Mouse (Mus musculus): ENCODE data around the gene Bckdha. TPM values are rescaled to one million over a fixed set of nuclear protein-coding genes. Genes with fewer than 3 reads are reported as not detected.

The Bckdha gene
- polyA plus RNA-seq, 1 experiment from 2014 or later, result 40.6 TPM

- no peak overlapping the region for H3K4me3 ChIP-seq (replicated peaks; ENCODE audit: low read depth, low read length)
- H3K36me3 ChIP-seq (ENCODE audit: control insufficient read depth, insufficient read depth, low read length), result no peaks in the 10 kb centered on the region
- DNase-seq, result no peak
- no peak overlapping the region for H3K4me2 ChIP-seq (ENCODE audit: low read length)
- no peak overlapping the region for H3K9ac ChIP-seq (replicated peaks; ENCODE audit: low read length)
- no peak for ATAC-seq (ENCODE audit: low FRiP score, low TSS enrichment)
- 87% methylated on average over 4 of the region's 4 CpGs for WGBS
- no peaks in the 10 kb centered on the region for H3K9me3 ChIP-seq (ENCODE audit: control insufficient read depth, low read length)
- H3K4me1 ChIP-seq (ENCODE audit: control insufficient read depth, insufficient read depth, low read length), result no peaks in the 10 kb centered on the region
- no peak overlapping the region for H3K27ac ChIP-seq (replicated peaks; ENCODE audit: low read depth, low read length)
- no peaks in the 10 kb centered on the region for H3K27me3 ChIP-seq (ENCODE audit: control insufficient read depth, insufficient read depth, low read length)
These were observed 52.1 kb downstream of the Bckdha start for GRCm38 (mm10) chr7:25606625-25607063.

- H3K9ac ChIP-seq (replicated peaks; ENCODE audit: low read length), result no peak overlapping the region
- H3K4me3 ChIP-seq (replicated peaks; ENCODE audit: low read depth, low read length), result no peak overlapping the region
- H3K36me3 ChIP-seq (ENCODE audit: control insufficient read depth, insufficient read depth, low read length), result no peaks in the 10 kb centered on the region
- H3K27me3 ChIP-seq (ENCODE audit: control insufficient read depth, insufficient read depth, low read length), result no peaks in the 10 kb centered on the region
- ATAC-seq (ENCODE audit: low FRiP score, low TSS enrichment), result no peak
- H3K4me2 ChIP-seq (ENCODE audit: low read length), result no peak overlapping the region
- no peaks in the 10 kb centered on the region for H3K4me1 ChIP-seq (ENCODE audit: control insufficient read depth, insufficient read depth, low read length)
- 89% methylated on average over 16 of the region's 16 CpGs for WGBS
- no peak overlapping the region for H3K27ac ChIP-seq (replicated peaks; ENCODE audit: low read depth, low read length)
- H3K9me3 ChIP-seq (ENCODE audit: control insufficient read depth, low read length), result no peaks in the 10 kb centered on the region
- no peak for DNase-seq
These were observed 57.4 kb downstream of the Bckdha start for GRCm38 (mm10) chr7:25601346-25601745.

- Histone ChIP-seq H3K9ac (replicated peaks; ENCODE audit: low read length) (no peak overlapping the region), H3K27ac (replicated peaks; ENCODE audit: low read depth, low read length) (no peak overlapping the region), H3K27me3 (ENCODE audit: control insufficient read depth, insufficient read depth, low read length) (no peaks in the 10 kb centered on the region), H3K4me1 (ENCODE audit: control insufficient read depth, insufficient read depth, low read length) (no peaks in the 10 kb centered on the region), H3K4me3 (replicated peaks; ENCODE audit: low read depth, low read length) (no peak overlapping the region), H3K9me3 (ENCODE audit: control insufficient read depth, low read length) (no peaks in the 10 kb centered on the region), H3K4me2 (ENCODE audit: low read length) (no peak overlapping the region), H3K36me3 (ENCODE audit: control insufficient read depth, insufficient read depth, low read length) (no peaks in the 10 kb centered on the region)
- ATAC-seq (ENCODE audit: low FRiP score, low TSS enrichment) (no peak), DNase-seq (no peak)
- 88% methylated on average over 11 of the region's 11 CpGs for WGBS
These were observed 58.1 kb downstream of the Bckdha start for GRCm38 (mm10) chr7:25600666-25601065.

- H3K4me2 ChIP-seq (ENCODE audit: low read length), result no peak overlapping the region
- ATAC-seq (ENCODE audit: low FRiP score, low TSS enrichment) (no peak), DNase-seq (peak; percentile 89)
- H3K4me1 ChIP-seq (ENCODE audit: control insufficient read depth, insufficient read depth, low read length), result no peaks in the 10 kb centered on the region
- H3K4me3 ChIP-seq (replicated peaks; ENCODE audit: low read depth, low read length), result no peak overlapping the region
- no peaks in the 10 kb centered on the region for H3K9me3 ChIP-seq (ENCODE audit: control insufficient read depth, low read length)
- no peak overlapping the region for H3K9ac ChIP-seq (replicated peaks; ENCODE audit: low read length)
- H3K27me3 ChIP-seq (ENCODE audit: control insufficient read depth, insufficient read depth, low read length), result no peaks in the 10 kb centered on the region
- WGBS, result 12% methylated on average over 10 of the region's 10 CpGs
- no peaks in the 10 kb centered on the region for H3K36me3 ChIP-seq (ENCODE audit: control insufficient read depth, insufficient read depth, low read length)
- H3K27ac ChIP-seq (replicated peaks; ENCODE audit: low read depth, low read length), result no peak overlapping the region
These were observed 59.1 kb downstream of the Bckdha start for GRCm38 (mm10) chr7:25599663-25600062.

- no peak overlapping the region for H3K4me3 ChIP-seq (replicated peaks; ENCODE audit: low read depth, low read length)
- H3K4me2 ChIP-seq (ENCODE audit: low read length), result no peak overlapping the region
- no peaks in the 10 kb centered on the region for H3K27me3 ChIP-seq (ENCODE audit: control insufficient read depth, insufficient read depth, low read length)
- no peak overlapping the region for H3K27ac ChIP-seq (replicated peaks; ENCODE audit: low read depth, low read length)
- DNase-seq (no peak), ATAC-seq (ENCODE audit: low FRiP score, low TSS enrichment) (no peak)
- H3K4me1 ChIP-seq (ENCODE audit: control insufficient read depth, insufficient read depth, low read length), result no peaks in the 10 kb centered on the region
- H3K9ac ChIP-seq (replicated peaks; ENCODE audit: low read length), result no peak overlapping the region
- H3K36me3 ChIP-seq (ENCODE audit: control insufficient read depth, insufficient read depth, low read length), result no peaks in the 10 kb centered on the region
- H3K9me3 ChIP-seq (ENCODE audit: control insufficient read depth, low read length), result no peaks in the 10 kb centered on the region
- WGBS, result 73% methylated on average over 3 of the region's 3 CpGs
These were observed 64.9 kb downstream of the Bckdha start for GRCm38 (mm10) chr7:25593859-25594258.

- Histone ChIP-seq H3K4me1 (ENCODE audit: control insufficient read depth, insufficient read depth, low read length) (no peaks in the 10 kb centered on the region), H3K4me2 (ENCODE audit: low read length) (no peak overlapping the region), H3K27ac (replicated peaks; ENCODE audit: low read depth, low read length) (no peak overlapping the region), H3K27me3 (ENCODE audit: control insufficient read depth, insufficient read depth, low read length) (no peaks in the 10 kb centered on the region), H3K9ac (replicated peaks; ENCODE audit: low read length) (no peak overlapping the region), H3K9me3 (ENCODE audit: control insufficient read depth, low read length) (no peaks in the 10 kb centered on the region), H3K36me3 (ENCODE audit: control insufficient read depth, insufficient read depth, low read length) (no peaks in the 10 kb centered on the region), H3K4me3 (replicated peaks; ENCODE audit: low read depth, low read length) (no peak overlapping the region)
- DNase-seq (no peak), ATAC-seq (ENCODE audit: low FRiP score, low TSS enrichment) (no peak)
- 90% methylated on average over 2 of the region's 2 CpGs for WGBS
These were observed 67.6 kb downstream of the Bckdha start for GRCm38 (mm10) chr7:25591226-25591625.

GRCm38 (mm10) chr7:25585351-25586204, 73.2 kb downstream of the Bckdha start:
- no peak overlapping the region for H3K4me3 ChIP-seq (replicated peaks; ENCODE audit: low read depth, low read length)
- no peaks in the 10 kb centered on the region; the same call in 1 of the 2 replicates for H3K9me3 ChIP-seq (ENCODE audit: control insufficient read depth, low read length)
- no peaks in the 10 kb centered on the region for H3K4me1 ChIP-seq (ENCODE audit: control insufficient read depth, insufficient read depth, low read length)
- H3K9ac ChIP-seq (replicated peaks; ENCODE audit: low read length), result no peak overlapping the region
- ATAC-seq (ENCODE audit: low FRiP score, low TSS enrichment), result no peak
- no peaks in the 10 kb centered on the region for H3K36me3 ChIP-seq (ENCODE audit: control insufficient read depth, insufficient read depth, low read length)
- no peak for DNase-seq
- H3K4me2 ChIP-seq (ENCODE audit: low read length), result no peak overlapping the region
- H3K27ac ChIP-seq (replicated peaks; ENCODE audit: low read depth, low read length), result no peak overlapping the region
- WGBS, result 82% methylated on average over 9 of the region's 9 CpGs
- H3K27me3 ChIP-seq (ENCODE audit: control insufficient read depth, insufficient read depth, low read length), result no peaks in the 10 kb centered on the region

- H3K9me3 ChIP-seq (ENCODE audit: control insufficient read depth, low read length), result no peaks in the 10 kb centered on the region; the same call in 1 of the 2 replicates
- ATAC-seq (ENCODE audit: low FRiP score, low TSS enrichment) (no peak), DNase-seq (no peak)
- H3K27me3 ChIP-seq (ENCODE audit: control insufficient read depth, insufficient read depth, low read length), result no peaks in the 10 kb centered on the region
- no peak overlapping the region for H3K9ac ChIP-seq (replicated peaks; ENCODE audit: low read length)
- no peak overlapping the region for H3K4me2 ChIP-seq (ENCODE audit: low read length)
- H3K4me3 ChIP-seq (replicated peaks; ENCODE audit: low read depth, low read length), result no peak overlapping the region
- H3K36me3 ChIP-seq (ENCODE audit: control insufficient read depth, insufficient read depth, low read length), result no peaks in the 10 kb centered on the region
- no peak overlapping the region for H3K27ac ChIP-seq (replicated peaks; ENCODE audit: low read depth, low read length)
- WGBS, result 79% methylated on average over 5 of the region's 5 CpGs
- H3K4me1 ChIP-seq (ENCODE audit: control insufficient read depth, insufficient read depth, low read length), result no peaks in the 10 kb centered on the region
These were observed 74.1 kb downstream of the Bckdha start for GRCm38 (mm10) chr7:25584651-25585050.

GRCm38 (mm10) chr7:25582301-25582810, 76.4 kb downstream of the Bckdha start:
- H3K9ac ChIP-seq (replicated peaks; ENCODE audit: low read length), result no peak overlapping the region
- no peak for ATAC-seq (ENCODE audit: low FRiP score, low TSS enrichment)
- H3K27ac ChIP-seq (replicated peaks; ENCODE audit: low read depth, low read length), result no peak overlapping the region
- H3K4me3 ChIP-seq (replicated peaks; ENCODE audit: low read depth, low read length), result no peak overlapping the region
- H3K9me3 ChIP-seq (ENCODE audit: control insufficient read depth, low read length), result no peaks in the 10 kb centered on the region; the same call in 1 of the 2 replicates
- no peak overlapping the region for H3K4me2 ChIP-seq (ENCODE audit: low read length)
- no peaks in the 10 kb centered on the region for H3K27me3 ChIP-seq (ENCODE audit: control insufficient read depth, insufficient read depth, low read length)
- DNase-seq, result no peak
- 90% methylated on average over 15 of the region's 15 CpGs for WGBS
- no peaks in the 10 kb centered on the region for H3K4me1 ChIP-seq (ENCODE audit: control insufficient read depth, insufficient read depth, low read length)
- no peaks in the 10 kb centered on the region for H3K36me3 ChIP-seq (ENCODE audit: control insufficient read depth, insufficient read depth, low read length)

Measured in midbrain, embryonic 14.5 days (tissue).